Mouse (Mus musculus) bone marrow, adult 2 months (tissue): ENCODE measurements around the gene Rnase10.

Experiments
- CTCF ChIP-seq: fragments of 200-500 bp; IDR thresholded peaks from 2 replicates; pipeline ENCODE4 v1.5.1; 2011; ENCODE audit warnings: low read length, control low read depth; ENCODE audit not compliant: control insufficient read depth, insufficient read depth
- POLR2A ChIP-seq: fragments of 200-500 bp; IDR thresholded peaks from 2 replicates; pipeline ENCODE4 v1.6.1; 2011; ENCODE audit warnings: low read depth, mild to moderate bottlenecking, control low read depth, low read length, borderline replicate concordance; ENCODE audit not compliant: control insufficient read depth

- no peak for TF ChIP-seq CTCF
- TF ChIP-seq POLR2A, result no peak
These were observed 2.0 kb downstream of the Rnase10 start for GRCm38 (mm10) chr14:51009572-51009971.
